Mouse (Mus musculus) midbrain, embryonic 12.5 days (tissue): ENCODE data around the gene Pramel3. TPM values are rescaled to one million over a fixed set of nuclear protein-coding genes. Genes with fewer than 3 reads are reported as not detected.
"Not testable (repeated sequence)": the region's sequence is repeated elsewhere in the genome, so short reads cannot be mapped to it uniquely, and the experiment has no call there.

Experiments
- ATAC-seq: fragments of 200-750 bp; cut with Nextera tagmentation; 2 replicates; pipeline ENCODE4 v1.8.0; 2017; ENCODE audit warnings: low read depth, moderate TSS enrichment, moderate library complexity; ENCODE audit not compliant: low FRiP score
- H3K27ac ChIP-seq: fragments of 300-500 bp; sonication (generic); replicated peaks from 2 replicates; pipeline ENCODE4 v1.5.1; 2016; ENCODE audit warnings: mild to moderate bottlenecking
- H3K27me3 ChIP-seq: fragments of 300-500 bp; sonication (generic); 2 replicates; pipeline ENCODE4 v1.6.1; 2016; ENCODE audit warnings: mild to moderate bottlenecking
- H3K36me3 ChIP-seq: fragments of 300-500 bp; sonication (generic); 2 replicates; pipeline ENCODE4 v1.6.1; 2016
- H3K4me1 ChIP-seq: fragments of 300-500 bp; sonication (generic); 2 replicates; pipeline ENCODE4 v1.6.1; 2016
- H3K4me2 ChIP-seq: fragments of 300-500 bp; sonication (generic); replicated peaks from 2 replicates; pipeline ENCODE4 v1.6.1; 2016; ENCODE audit warnings: mild to moderate bottlenecking, moderate library complexity
- H3K4me3 ChIP-seq: fragments of 300-500 bp; sonication (generic); 2 replicates; pipeline ENCODE4 v1.5.1; 2016; ENCODE audit warnings: mild to moderate bottlenecking
- H3K9ac ChIP-seq: fragments of 300-500 bp; sonication (generic); replicated peaks from 2 replicates; pipeline ENCODE4 v1.6.1; 2016; ENCODE audit warnings: mild to moderate bottlenecking, moderate library complexity
- H3K9me3 ChIP-seq: fragments of 300-500 bp; sonication (generic); 2 replicates; pipeline ENCODE4 v1.6.1; 2016; ENCODE audit warnings: mild to moderate bottlenecking
- WGBS: fragments of 180-500 bp; shearing (Covaris S2); methylation state at CpG from one replicate; pipeline ENCODE4 v1.1.7; 2016; 5-methylcytosine and 5-hydroxymethylcytosine counted together
- polyA plus RNA-seq: library from polyadenylated mRNA; unstranded; fragments of >200 nt; fragmentation: Nextera tagmentation; extraction: Ambion mirVana; gene quantifications from 2 replicates; pipeline ENCODE4 v1.2.1, GENCODE M21; 2016

The Pramel3 gene
- not detected in 2 replicates for polyA plus RNA-seq

DNA sequence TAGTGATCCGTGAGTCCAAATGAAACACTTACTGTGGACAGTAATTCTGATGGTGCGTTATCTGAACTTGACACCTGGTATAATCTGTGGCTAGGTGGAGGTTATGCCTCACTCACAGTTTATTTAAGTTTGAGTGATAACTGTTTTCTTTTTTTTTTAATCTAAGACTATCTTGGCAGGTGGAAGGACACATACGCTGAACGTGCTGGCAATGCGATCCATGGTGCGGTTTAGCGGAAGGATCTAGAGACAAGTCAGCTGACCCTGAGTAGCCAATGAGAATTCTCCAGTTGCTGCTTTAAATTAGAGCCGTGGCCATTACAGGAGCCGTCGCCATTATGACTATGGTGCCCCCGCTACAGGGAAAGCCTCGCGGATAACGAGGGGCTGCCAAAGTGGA, at the start of gene Pramel3:
Pramel3 (plus strand) TSS at position 301 of the 400 bp plus-strand sequence.
- not testable (repeated sequence) for H3K9me3 ChIP-seq, H3K27me3 ChIP-seq, ATAC-seq, H3K9ac ChIP-seq, H3K36me3 ChIP-seq, H3K4me1 ChIP-seq, H3K4me3 ChIP-seq, H3K27ac ChIP-seq, H3K4me2 ChIP-seq
- 93% methylated on average over 14 of the region's 14 CpGs for WGBS

DNA sequence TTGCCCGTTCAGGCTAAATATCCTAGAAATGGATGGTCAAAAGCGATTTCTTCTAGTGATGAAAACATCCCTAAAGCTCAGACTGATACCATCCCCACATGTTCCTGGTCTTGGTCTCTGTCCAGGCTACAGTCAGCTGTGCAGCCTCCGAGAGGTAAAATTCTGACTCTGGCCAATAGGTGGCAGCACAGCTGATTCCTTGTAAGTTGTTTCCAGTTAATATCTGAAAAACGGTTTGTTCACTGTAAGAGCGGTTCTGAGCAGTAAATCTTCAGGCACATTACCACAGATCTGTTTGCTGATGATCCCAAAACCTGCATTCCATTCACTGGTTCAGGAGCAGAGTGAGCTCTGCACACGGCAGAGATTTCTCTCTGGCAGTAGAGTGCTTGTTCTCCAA, 58.6 kb downstream of the Pramel3 start:
- WGBS, result 32% methylated on average over 3 of the region's 6 CpGs

DNA sequence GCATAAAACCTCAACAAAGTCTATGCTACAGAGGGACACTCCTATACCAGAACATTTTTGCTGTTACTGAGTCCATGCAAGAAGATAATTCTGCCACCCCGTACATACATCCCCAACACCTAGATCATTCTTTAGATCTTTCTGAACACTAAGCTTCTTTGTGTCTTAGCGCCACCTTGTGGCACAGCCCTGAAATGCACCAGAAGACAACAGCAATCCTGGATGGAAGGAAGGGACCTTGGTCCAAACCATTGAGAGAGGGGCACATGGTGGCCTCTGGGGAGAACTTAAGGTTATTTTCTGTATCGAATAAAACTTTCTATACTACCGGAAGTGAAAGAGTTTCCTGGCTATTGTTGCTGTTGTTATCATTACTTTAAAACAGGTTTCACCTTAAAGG, 59.8 kb downstream of the Pramel3 start:
- not testable (repeated sequence) for H3K27me3 ChIP-seq, H3K27ac ChIP-seq, H3K4me1 ChIP-seq, ATAC-seq, H3K36me3 ChIP-seq, H3K9me3 ChIP-seq, H3K4me3 ChIP-seq, H3K9ac ChIP-seq, H3K4me2 ChIP-seq
- no CpG with 5 or more reads among the region's 4 CpGs for WGBS

More for the DNA sequence above, 58.6 kb downstream of the Pramel3 start:
- ATAC-seq, H3K27me3 ChIP-seq, H3K36me3 ChIP-seq, H3K9me3 ChIP-seq, H3K4me1 ChIP-seq, H3K4me2 ChIP-seq, H3K27ac ChIP-seq, H3K9ac ChIP-seq, H3K4me3 ChIP-seq: not testable (repeated sequence)

Other genes with a start within 250 kb of the Pramel3 start
- not detected in 2 replicates for gene Gm15023, start 124.7 kb upstream of the Pramel3 start, polyA plus RNA-seq
- 7.3 and 8.4 TPM in 2 replicates for gene Tceal6, start 91.6 kb upstream of the Pramel3 start, polyA plus RNA-seq
- not detected in 2 replicates for gene Gm5128, start 71.0 kb downstream of the Pramel3 start, polyA plus RNA-seq
- gene Gm7903, start 131.5 kb downstream of the Pramel3 start, polyA plus RNA-seq, result not detected in 2 replicates
- not detected in 2 replicates for gene AV320801, start 192.3 kb downstream of the Pramel3 start, polyA plus RNA-seq